Mouse (Mus musculus): Measurements from ENCODE around the gene Lrrc15.

- TF ChIP-seq CTCF (IDR thresholded peaks at IDR 0.05; ENCODE audit: low read depth, low read length) (peak; percentile 96), POLR2A (IDR thresholded peaks at IDR 0.05; ENCODE audit: borderline replicate concordance, low read depth, low read length) (no peak)
Measured at GRCm38 (mm10) chr16:30252003-30252418, 31.0 kb downstream of the Lrrc15 start.
